Mouse (Mus musculus) kidney, adult 18-20 months (tissue): Measurements from ENCODE around the gene B3gnt2.

Experiments used
- DNase-seq: peaks from one replicate; pipeline ENCODE4 v3.0.0; 2021

B3gnt2 gene

GRCm38 (mm10) chr11:22718036-22718435 lies 142.7 kb downstream of the B3gnt2 start:
- DNase-seq, result no peak

DNA sequence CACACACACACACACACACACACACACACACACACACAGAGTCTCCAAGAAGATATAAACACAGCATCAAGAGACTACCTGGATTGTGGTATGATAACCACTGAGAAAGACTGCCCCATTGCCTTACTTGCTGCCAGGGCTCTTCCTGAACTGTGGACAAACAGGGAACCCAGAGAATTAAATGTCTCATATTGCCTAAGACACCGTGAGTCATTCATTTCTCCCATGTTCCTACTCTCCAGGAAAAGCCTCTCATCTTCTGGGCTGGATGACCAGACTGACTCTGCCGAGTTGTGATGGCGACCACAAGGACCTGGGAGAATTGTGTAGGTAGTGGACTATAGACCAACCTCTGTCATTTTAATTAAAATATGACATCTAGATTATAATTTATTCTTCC lies 149.4 kb downstream of the B3gnt2 start:
- no peak for DNase-seq

GRCm38 (mm10) chr11:22710596-22710995 lies 150.2 kb downstream of the B3gnt2 start:
- DNase-seq, result no peak
